Mouse (Mus musculus) olfactory bulb, adult 2 months (tissue): ENCODE data around the gene Fam45a. TPM values are rescaled to one million over a fixed set of nuclear protein-coding genes. Genes with fewer than 3 reads are reported as not detected.
A peak's percentile ranks its signal among the peaks of the same experiment; 100 is the strongest.

Source experiments
- H3K27ac ChIP-seq: fragments of 200-500 bp; 2 replicates; pipeline ENCODE4 v1.5.1; 2012; ENCODE audit warnings: low read depth, low read length; ENCODE audit not compliant: insufficient read depth
- H3K4me1 ChIP-seq: fragments of 200-500 bp; 2 replicates; pipeline ENCODE4 v1.6.1; 2012; ENCODE audit warnings: low read length; ENCODE audit not compliant: control insufficient read depth, insufficient read depth
- H3K4me3 ChIP-seq: fragments of 200-500 bp; 2 replicates; pipeline ENCODE4 v1.5.1; 2012; ENCODE audit warnings: mild to moderate bottlenecking, low read depth, low read length, moderate library complexity; ENCODE audit not compliant: insufficient read depth
- CTCF ChIP-seq: fragments of 200-500 bp; IDR thresholded peaks from 2 replicates; pipeline ENCODE4 v1.5.1; 2012; ENCODE audit warnings: low read depth, mild to moderate bottlenecking, low read length, moderate library complexity; ENCODE audit not compliant: insufficient read depth
- POLR2A ChIP-seq: fragments of 200-500 bp; IDR thresholded peaks from 2 replicates; pipeline ENCODE4 v1.6.1; 2012; ENCODE audit warnings: mild to moderate bottlenecking, low read depth, low read length, moderate library complexity; ENCODE audit not compliant: insufficient read depth
- WGBS: fragments of 180-500 bp; shearing (Covaris S2); methylation state at CpG from one replicate; pipeline ENCODE4 v1.1.7; 2018; 5-methylcytosine and 5-hydroxymethylcytosine counted together
- polyA plus RNA-seq: library from polyadenylated mRNA; stranded (reverse); fragments of >200 nt; gene quantifications from 2 replicates; pipeline ENCODE4 v1.2.4, GENCODE M21; 2012; ENCODE audit warnings: low replicate concordance; ENCODE audit not compliant: missing spikeins, insufficient read depth, insufficient read length

The Fam45a gene
- polyA plus RNA-seq, 1 experiment: not detected

DNA sequence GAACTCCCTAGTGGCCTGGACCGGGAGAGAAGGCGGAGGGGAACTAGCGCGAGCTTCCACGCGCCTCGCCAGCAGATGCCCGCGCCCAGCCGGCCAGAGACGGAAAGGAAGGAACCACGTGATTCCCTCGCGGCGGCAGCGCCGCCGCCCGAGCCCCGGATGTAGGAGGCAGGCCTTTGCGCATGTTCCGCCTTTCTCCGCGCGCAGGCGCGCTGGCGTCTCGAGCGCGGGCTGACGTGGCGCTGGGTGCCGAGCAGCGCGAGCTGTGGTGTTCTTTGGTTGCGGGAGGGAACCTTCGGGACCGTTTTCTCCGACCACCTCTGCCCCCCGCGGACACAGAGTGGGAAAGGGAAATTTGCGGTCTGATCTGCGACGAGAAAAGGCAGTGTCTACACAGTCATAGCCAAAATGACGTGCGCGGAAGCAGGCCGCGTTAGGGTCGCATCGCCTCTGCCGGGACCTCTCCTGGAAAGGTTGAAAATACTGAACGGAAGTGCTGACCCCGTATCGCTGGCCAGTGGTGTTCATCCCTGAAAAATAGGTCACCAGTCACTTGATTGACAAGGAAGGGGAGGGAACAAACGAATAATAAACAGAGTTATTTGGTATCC lies 20.7 kb upstream of the Fam45a start, which contains the start of gene Eif3a:
Eif3a (minus strand) TSS at position 108 of the 611 bp plus-strand sequence.
- H3K4me3 ChIP-seq: peak within 1 kb of the TSS; percentile 80
- TF ChIP-seq POLR2A (peak; percentile 99), CTCF (no peak)
- H3K4me1 ChIP-seq: no peaks in the 10 kb centered on the region
- WGBS: under 1% methylated on average over 57 of the region's 57 CpGs
- peak within 1 kb of the TSS; percentile 92 for H3K27ac ChIP-seq

DNA sequence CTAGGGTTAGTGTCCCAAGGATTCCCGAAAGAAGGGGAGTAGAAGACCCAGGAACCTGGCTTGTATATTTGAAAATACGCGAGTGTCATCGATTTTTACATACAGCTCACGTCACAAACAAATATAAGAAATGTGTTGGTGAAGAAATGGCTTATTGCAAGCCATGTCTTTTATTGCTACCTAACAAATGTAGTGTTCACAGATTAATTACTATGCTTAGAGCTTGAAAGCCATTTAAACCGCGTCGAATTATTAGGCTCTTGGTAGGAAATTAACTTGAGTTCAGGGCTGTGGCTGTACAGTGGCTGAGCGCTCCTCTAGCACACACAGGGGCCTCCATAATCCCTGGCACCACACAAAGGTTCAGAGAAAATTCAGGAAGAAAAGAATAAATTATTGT lies 20.2 kb upstream of the Fam45a start:
- peak overlapping the region; percentile 80; the same call in 1 of the 2 replicates for H3K4me3 ChIP-seq
- WGBS: 5% methylated on average over 9 of the region's 9 CpGs
- H3K27ac ChIP-seq: peak overlapping the region; percentile 92
- no peaks in the 10 kb centered on the region for H3K4me1 ChIP-seq
- TF ChIP-seq CTCF (no peak), POLR2A (no peak)

DNA sequence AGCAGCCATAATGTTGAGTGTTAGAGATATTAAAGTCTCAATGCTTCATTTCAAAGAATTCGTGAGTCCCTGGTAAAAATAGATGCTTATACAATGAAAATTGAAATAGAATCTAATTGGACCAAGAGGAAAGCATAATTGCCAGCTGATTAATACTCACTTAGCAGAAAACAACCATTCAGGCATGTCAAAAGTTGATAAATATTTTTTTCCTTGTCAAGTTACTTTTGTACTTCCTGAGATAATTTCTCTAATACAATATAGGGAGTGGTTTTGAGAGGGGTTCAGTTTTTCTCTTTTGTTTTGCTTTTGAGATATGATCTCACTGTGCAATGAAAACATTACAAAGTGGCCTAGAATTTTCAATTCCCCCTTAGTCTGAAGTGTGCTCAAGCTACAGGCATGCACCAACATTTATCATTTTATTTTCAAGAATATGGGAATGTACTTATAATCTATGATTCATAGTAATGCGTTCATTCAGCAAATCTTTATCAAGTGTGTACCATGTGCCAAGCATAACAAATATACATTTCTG lies 18.1 kb upstream of the Fam45a start:
- TF ChIP-seq POLR2A (no peak), CTCF (no peak)
- Histone ChIP-seq H3K27ac (no peak overlapping the region), H3K4me3 (no peak overlapping the region), H3K4me1 (no peaks in the 10 kb centered on the region)
- 87% methylated on average over 2 of the region's 2 CpGs for WGBS

DNA sequence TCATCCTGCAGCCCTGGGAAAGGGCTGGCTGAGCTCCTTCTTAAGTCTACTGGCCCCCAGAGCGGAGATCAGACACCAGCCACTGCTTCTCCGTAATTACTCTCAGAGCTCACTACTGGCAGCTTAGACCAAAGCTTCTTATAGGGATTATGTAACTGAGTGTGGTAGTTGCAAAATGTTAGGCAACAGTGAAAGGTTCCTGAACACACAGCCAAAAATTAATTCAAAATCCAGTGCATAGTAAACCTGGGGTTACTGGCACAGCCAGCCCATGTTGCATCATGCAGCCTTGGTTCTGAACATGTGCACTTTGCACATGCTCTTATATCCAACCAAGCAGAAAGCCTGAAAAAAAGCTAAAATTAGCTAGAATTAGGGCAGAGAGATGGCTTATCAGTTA lies 16.1 kb upstream of the Fam45a start:
- WGBS: 77% methylated on average over 2 of the region's 2 CpGs
- H3K4me1 ChIP-seq: no peaks in the 10 kb centered on the region
- no peak overlapping the region for H3K27ac ChIP-seq
- no peak for TF ChIP-seq POLR2A
- TF ChIP-seq CTCF: no peak
- H3K4me3 ChIP-seq: no peak overlapping the region

DNA sequence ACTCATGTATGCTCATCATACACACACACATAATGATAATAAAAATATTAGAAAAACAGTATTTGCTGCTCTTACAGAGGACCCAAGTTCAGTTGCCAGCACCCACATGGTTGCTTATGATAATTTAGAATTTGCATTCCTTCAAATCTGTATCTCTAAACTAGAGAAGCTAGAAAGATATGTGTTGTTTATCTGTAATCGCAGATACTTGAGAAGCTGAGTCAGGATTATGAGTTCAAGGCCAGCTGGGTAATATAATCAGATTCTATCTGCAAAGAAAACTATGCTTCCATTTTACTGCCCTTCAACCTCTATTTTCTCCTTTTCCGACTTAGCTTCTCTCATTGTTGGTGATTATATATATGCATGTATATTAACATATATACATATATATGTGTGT lies 14.0 kb upstream of the Fam45a start:
- Histone ChIP-seq H3K4me1 (no peaks in the 10 kb centered on the region), H3K4me3 (no peak overlapping the region), H3K27ac (no peak overlapping the region)
- WGBS: 90% methylated on average over 2 of the region's 2 CpGs
- TF ChIP-seq CTCF: no peak
- TF ChIP-seq POLR2A: no peak

DNA sequence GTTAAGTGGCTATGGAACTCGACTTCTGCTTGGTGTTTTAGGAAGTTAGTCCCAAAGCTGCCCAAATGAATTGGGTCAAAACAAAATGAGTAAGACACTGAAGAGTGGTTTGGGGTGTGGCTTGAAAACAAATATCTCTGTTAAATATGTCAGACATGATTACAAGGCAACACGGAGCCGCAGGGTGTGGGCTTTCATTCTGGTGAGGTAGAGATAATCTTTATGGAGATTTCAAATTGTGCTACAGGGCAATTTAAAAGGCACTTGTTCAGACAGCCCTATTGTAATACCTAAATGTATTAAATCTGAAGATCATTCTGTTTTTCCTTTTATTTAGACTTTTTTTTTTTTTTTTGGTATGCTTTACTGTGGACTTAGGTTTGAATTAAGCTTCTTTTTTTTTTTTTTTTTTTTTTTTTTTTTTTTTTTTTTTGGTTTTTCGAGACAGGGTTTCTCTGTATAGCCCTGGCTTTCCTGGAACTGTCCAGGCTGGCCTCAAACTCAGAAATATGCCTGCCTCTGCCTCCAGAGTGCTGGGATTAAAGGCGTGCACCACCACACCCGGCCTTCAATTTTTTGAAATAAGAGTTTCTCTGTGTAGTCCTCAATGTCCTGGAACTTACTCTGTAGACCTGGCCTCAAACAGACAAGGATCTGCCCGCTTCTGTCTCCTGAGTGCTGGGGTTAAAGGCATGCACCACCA lies 11.4 kb upstream of the Fam45a start:
- TF ChIP-seq POLR2A: no peak
- TF ChIP-seq CTCF: no peak
- no peak overlapping the region for H3K4me3 ChIP-seq
- WGBS: 75% methylated on average over 7 of the region's 7 CpGs
- no peak overlapping the region for H3K27ac ChIP-seq
- H3K4me1 ChIP-seq: no peaks in the 10 kb centered on the region

DNA sequence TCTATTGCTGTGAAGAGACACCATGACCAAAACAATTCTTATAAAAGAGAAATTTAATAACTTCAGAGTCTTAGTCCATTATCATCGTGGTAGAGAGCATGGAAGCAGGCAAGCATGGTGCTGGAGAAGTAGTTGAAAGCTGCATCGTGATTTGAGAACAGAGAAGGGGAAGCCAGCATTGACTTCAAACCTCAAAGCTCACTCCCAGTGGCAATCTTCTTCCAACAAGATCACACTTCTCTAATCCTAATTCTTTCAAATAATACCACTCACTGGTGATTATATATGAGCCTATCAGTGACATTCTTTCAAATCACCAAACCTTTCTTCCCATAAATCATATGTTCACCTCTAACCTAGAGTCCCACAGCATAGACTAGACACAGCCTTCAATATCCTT lies 6.5 kb upstream of the Fam45a start:
- 75% methylated on average over 2 of the region's 2 CpGs for whole genome bisulfite sequencing

DNA sequence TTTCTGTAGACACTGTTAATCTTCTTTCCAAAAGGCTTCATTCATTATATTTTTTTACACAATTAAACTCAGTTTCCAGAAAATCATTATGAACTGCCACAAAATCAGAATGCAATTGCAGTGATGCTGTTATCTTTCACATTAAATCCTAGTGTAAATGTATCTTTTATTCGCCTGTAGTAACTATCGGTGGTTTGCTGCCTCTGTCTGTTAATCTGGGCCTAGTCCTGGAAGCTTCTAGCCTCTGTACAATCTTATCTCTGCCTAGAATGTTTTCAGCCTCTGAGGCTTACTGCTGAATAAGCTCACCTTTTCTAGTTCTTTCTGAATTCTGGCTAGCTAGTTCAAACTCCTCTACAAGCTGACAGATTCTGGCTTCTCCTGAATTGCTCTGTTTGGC lies 1.5 kb upstream of the Fam45a start:
- H3K4me1 ChIP-seq: peaks cover 2% of the 10 kb centered on the region; the same call in 1 of the 2 replicates
- 98% methylated on average over 2 of the region's 2 CpGs for WGBS
- TF ChIP-seq POLR2A: no peak
- no peak for TF ChIP-seq CTCF
- H3K4me3 ChIP-seq: no peak overlapping the region
- H3K27ac ChIP-seq: no peak overlapping the region

More for the DNA sequence above, 6.5 kb upstream of the Fam45a start:
- TF ChIP-seq CTCF: no peak
- TF ChIP-seq POLR2A: no peak
- Histone ChIP-seq H3K27ac (no peak overlapping the region), H3K4me1 (no peaks in the 10 kb centered on the region), H3K4me3 (no peak overlapping the region)

DNA sequence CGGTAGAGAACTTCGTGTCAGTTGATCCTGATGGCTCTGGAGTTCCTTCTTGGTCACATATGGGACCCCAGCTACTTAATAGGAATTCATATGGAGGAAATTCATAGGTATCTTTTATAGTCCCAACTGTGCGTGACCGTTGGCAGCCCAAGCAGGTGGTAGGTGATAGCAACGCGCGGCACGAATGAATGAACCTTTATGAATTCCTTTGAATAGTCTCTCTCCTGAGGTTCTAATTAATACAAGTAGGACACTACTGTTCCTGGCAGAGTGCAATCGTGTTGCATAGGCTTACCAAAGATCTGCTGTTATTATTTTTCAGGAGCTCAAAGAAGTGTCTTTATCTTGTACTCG lies 628 bp downstream of the Fam45a start:
- peak overlapping the region; percentile 92 for H3K4me3 ChIP-seq
- peaks cover 2% of the 10 kb centered on the region; the same call in 1 of the 2 replicates for H3K4me1 ChIP-seq
- TF ChIP-seq POLR2A (no peak), CTCF (no peak)
- WGBS: 8% methylated on average over 10 of the region's 10 CpGs
- H3K27ac ChIP-seq: no peak overlapping the region

DNA sequence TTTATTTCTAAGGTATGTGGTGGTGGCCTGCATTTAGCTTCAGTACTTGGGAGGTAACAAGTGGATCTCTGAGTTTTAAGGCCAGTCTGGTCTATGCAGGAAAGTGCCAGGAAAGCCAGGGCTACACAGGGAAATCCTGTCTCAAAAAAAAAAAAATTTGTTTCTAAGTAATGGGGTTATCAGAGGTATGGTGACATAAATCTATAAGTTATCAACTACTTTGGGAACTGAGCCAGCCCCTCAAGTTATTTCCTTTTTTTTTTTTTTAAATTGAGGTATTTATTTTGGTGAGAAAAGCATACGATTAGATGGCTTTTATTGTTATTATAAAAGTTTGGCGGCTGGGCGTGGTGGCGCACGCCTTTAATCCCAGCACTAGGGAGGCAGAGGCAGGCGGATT lies 1.7 kb downstream of the Fam45a start:
- H3K4me3 ChIP-seq: no peak overlapping the region
- 94% methylated on average over 6 of the region's 6 CpGs for WGBS
- no peak for TF ChIP-seq CTCF
- TF ChIP-seq POLR2A: no peak
- peaks cover 2% of the 10 kb centered on the region; the same call in 1 of the 2 replicates for H3K4me1 ChIP-seq
- no peak overlapping the region for H3K27ac ChIP-seq
